Mouse (Mus musculus) thymus, adult 2 months (tissue): ENCODE data around the gene Ppp1r15a.

ENCODE experiments used
- CTCF ChIP-seq: fragments of 200-500 bp; IDR thresholded peaks from 2 replicates; pipeline ENCODE4 v1.5.1; 2012; ENCODE audit warnings: mild to moderate bottlenecking, control low read depth, low read length, moderate library complexity, borderline replicate concordance; ENCODE audit not compliant: control insufficient read depth, poor library complexity, insufficient read depth; ENCODE audit errors: extremely low read depth
- POLR2A ChIP-seq: fragments of 200-500 bp; IDR thresholded peaks from 2 replicates; pipeline ENCODE4 v1.6.1; 2012; ENCODE audit warnings: mild to moderate bottlenecking, low read length, control low read depth, moderate library complexity; ENCODE audit not compliant: control insufficient read depth, poor library complexity, insufficient read depth; ENCODE audit errors: extremely low read depth

GRCm38 (mm10) chr7:45551512-45551883 lies 25.4 kb upstream of the Ppp1r15a start:
- TF ChIP-seq CTCF, result no peak
- TF ChIP-seq POLR2A, result no peak
